Mouse (Mus musculus): ENCODE data around the gene Adrm1. TPM values are rescaled to one million over a fixed set of nuclear protein-coding genes. Genes with fewer than 3 reads are reported as not detected.

Gene Adrm1
- not detected in 2 replicates for polyA plus RNA-seq (2012; ENCODE audit: insufficient read depth, insufficient read length, low replicate concordance, missing spikeins)

DNA sequence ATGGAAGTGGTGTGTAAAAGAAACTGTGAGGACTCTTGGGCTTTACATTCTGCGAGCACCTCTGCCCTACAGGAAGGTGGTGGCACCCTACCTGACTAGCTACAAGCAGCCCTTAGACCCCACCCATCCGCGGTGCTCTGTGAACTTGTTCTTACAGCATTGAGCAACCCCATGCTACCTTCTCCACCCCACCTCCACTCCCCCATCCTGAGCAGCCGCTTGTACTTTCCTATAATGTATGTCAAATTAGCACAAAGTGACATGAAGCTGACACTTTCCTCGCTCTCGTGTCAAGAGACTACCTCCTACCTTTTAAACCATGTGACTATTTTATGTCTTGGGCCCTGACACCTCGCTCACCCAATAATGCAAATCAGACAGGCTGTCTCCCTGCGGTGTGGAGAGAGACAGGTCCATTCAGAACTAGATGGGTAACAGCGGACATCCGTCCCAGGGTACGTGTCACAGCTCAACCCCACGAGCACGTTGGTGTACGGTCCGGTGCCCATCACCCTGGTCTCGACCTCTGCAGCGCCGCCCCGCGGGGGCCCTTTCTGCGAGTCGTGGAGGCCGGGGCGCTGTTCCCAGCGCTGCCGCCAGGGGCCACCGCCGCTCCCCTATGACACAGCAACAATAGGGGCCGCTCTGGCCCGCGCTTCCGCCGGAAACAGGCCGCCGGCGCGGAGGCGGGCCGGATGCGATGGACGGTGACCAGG is at the start of gene Adrm1:
Gene Adrm1, plus strand, starts transcription at position 680 of the 716 bp plus-strand sequence.
- 5% methylated on average over 41 of the region's 41 CpGs for WGBS
- peak within 1 kb of the TSS; percentile 74 for H3K27ac ChIP-seq (ENCODE audit: insufficient read depth, low read depth, low read length)
- peak within 1 kb of the TSS; percentile 97 for H3K4me3 ChIP-seq (ENCODE audit: insufficient read depth, low read depth, low read length)
- H3K4me1 ChIP-seq (ENCODE audit: control insufficient read depth, insufficient read depth, low read length) = peaks cover 25% of the 10 kb centered on the region
- TF ChIP-seq POLR2A (IDR thresholded peaks at IDR 0.05; ENCODE audit: insufficient read depth, low read depth, low read length) = no peak
- peak; percentile 94 for TF ChIP-seq CTCF (IDR thresholded peaks at IDR 0.05; ENCODE audit: insufficient read depth, low read depth, low read length)

DNA sequence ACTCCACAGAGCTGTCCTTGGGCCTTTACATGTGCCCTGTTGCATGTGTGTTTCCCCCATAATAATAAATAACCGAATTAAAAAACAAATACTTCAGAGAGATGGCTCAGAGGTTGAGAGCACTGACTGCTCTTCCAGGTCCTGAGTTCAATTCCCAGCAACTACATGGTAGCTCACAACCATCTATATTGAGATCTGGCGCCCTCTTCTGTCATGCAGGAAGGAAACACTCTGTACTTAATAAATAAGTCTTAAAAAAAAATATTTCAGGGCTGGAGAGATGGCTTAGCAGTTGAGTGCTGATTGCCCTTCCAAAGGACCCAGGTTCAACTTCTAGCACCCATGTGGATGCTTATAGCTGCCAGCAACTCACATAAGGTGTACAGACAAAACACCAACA is 47.1 kb upstream of the Adrm1 start:
- TF ChIP-seq CTCF (IDR thresholded peaks at IDR 0.05; ENCODE audit: insufficient read depth, low read depth, low read length) = no peak
- no peak for TF ChIP-seq POLR2A (IDR thresholded peaks at IDR 0.05; ENCODE audit: insufficient read depth, low read depth, low read length)
- WGBS = 92% methylated on average over 2 of the region's 2 CpGs
- no peak overlapping the region for H3K27ac ChIP-seq (ENCODE audit: insufficient read depth, low read depth, low read length)
- no peak overlapping the region for H3K4me3 ChIP-seq (ENCODE audit: insufficient read depth, low read depth, low read length)
- H3K4me1 ChIP-seq (ENCODE audit: control insufficient read depth, insufficient read depth, low read length) = peaks cover 20% of the 10 kb centered on the region

DNA sequence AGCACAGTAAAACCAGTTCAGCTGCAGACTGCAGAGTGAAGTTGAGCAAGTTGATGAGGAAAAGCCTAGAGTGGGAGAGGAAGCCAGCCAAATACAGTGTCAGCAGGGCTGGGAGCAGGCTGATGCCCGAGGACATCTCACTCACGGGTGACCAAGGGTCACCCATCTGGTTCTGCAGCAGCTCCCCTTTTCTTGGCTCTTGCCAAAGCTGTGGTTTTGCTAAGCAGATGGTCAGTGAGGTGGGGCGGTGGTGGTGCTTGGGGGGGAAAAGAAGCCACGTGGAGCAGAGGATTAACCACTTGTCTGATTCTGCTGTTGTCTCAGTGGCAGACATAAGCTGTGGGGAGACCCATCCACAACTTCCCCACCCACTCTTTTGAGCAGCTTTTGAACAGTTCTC is 45.1 kb upstream of the Adrm1 start:
- Histone ChIP-seq H3K27ac (ENCODE audit: insufficient read depth, low read depth, low read length) (no peak overlapping the region), H3K4me3 (ENCODE audit: insufficient read depth, low read depth, low read length) (no peak overlapping the region), H3K4me1 (ENCODE audit: control insufficient read depth, insufficient read depth, low read length) (peaks cover 16% of the 10 kb centered on the region)
- 14% methylated on average over 4 of the region's 4 CpGs for WGBS
- TF ChIP-seq POLR2A (IDR thresholded peaks at IDR 0.05; ENCODE audit: insufficient read depth, low read depth, low read length) (no peak), CTCF (IDR thresholded peaks at IDR 0.05; ENCODE audit: insufficient read depth, low read depth, low read length) (no peak)

DNA sequence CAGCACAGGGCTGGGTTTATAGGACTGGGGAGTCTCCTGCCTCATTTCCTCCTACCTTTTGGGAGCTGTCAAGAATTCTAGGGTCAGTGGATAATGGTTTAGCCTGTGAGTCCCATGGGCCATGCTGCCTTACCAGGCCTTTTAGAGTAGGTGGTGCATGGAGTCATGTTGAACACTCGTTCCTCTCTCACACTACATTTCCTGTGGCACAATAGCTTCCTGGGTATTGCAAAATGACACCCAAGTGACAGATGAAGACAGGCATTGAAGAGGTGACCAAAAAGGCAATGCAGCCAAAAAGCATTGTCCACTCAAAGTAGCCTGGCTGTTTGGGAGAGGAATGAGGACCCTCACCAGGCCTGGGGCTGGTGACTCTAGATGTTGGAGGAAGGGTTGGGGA is 43.6 kb upstream of the Adrm1 start:
- Histone ChIP-seq H3K4me1 (ENCODE audit: control insufficient read depth, insufficient read depth, low read length) (peaks cover 16% of the 10 kb centered on the region), H3K27ac (ENCODE audit: insufficient read depth, low read depth, low read length) (no peak overlapping the region), H3K4me3 (ENCODE audit: insufficient read depth, low read depth, low read length) (no peak overlapping the region)
- 57% methylated on average over 1 of the region's 1 CpGs for WGBS
- no peak for TF ChIP-seq CTCF (IDR thresholded peaks at IDR 0.05; ENCODE audit: insufficient read depth, low read depth, low read length)
- no peak for TF ChIP-seq POLR2A (IDR thresholded peaks at IDR 0.05; ENCODE audit: insufficient read depth, low read depth, low read length)

DNA sequence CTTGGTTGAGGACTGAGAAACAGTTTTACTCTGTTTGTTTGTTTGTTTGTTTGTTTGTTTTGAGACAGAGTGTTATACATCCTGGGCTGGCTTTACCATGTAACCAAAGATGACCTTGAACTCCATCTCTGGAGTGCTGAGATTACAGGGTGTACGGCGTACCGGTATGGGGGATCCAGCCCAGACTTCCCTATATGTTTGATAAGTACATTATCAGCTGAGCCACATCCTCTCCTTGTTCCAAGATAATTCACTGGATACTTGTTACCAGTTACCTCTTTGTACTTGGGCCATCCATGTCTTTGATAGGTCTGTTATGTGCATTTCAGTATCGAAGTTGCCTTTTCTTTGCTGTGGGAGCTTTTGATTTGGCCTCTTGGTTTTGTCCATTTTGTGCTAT is 38.1 kb upstream of the Adrm1 start:
- WGBS = 93% methylated on average over 4 of the region's 4 CpGs
- TF ChIP-seq CTCF (IDR thresholded peaks at IDR 0.05; ENCODE audit: insufficient read depth, low read depth, low read length) (no peak), POLR2A (IDR thresholded peaks at IDR 0.05; ENCODE audit: insufficient read depth, low read depth, low read length) (no peak)
- no peak overlapping the region for H3K4me3 ChIP-seq (ENCODE audit: insufficient read depth, low read depth, low read length)
- H3K27ac ChIP-seq (ENCODE audit: insufficient read depth, low read depth, low read length) = no peak overlapping the region
- 0 out of 2 replicates have a peak, but pooled peaks cover 2% of the 10 kb centered on the region for H3K4me1 ChIP-seq (ENCODE audit: control insufficient read depth, insufficient read depth, low read length)

DNA sequence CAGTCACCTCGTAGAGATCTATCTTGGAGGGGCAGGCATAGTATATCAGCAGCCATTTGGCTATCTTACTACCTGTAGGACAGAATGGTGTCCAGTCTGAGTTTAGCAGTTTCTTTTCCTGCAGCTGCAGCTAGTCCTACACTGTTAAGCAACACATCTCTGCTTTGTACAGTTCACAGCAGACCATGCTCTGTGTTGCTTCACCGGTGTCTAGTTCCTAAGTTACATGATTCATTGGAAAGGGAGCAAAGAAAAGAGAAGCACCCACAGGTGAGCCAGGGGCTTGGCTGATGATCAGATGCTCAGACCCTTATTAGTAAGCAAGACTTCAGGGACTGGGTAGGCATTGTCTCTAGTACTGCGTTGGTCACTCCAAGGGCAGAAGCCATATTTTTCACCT is 37.4 kb upstream of the Adrm1 start:
- WGBS = 78% methylated on average over 3 of the region's 3 CpGs
- Histone ChIP-seq H3K4me3 (ENCODE audit: insufficient read depth, low read depth, low read length) (no peak overlapping the region), H3K4me1 (ENCODE audit: control insufficient read depth, insufficient read depth, low read length) (0 out of 2 replicates have a peak, but pooled peaks cover 2% of the 10 kb centered on the region), H3K27ac (ENCODE audit: insufficient read depth, low read depth, low read length) (no peak overlapping the region)
- TF ChIP-seq POLR2A (IDR thresholded peaks at IDR 0.05; ENCODE audit: insufficient read depth, low read depth, low read length) = no peak
- TF ChIP-seq CTCF (IDR thresholded peaks at IDR 0.05; ENCODE audit: insufficient read depth, low read depth, low read length) = no peak

DNA sequence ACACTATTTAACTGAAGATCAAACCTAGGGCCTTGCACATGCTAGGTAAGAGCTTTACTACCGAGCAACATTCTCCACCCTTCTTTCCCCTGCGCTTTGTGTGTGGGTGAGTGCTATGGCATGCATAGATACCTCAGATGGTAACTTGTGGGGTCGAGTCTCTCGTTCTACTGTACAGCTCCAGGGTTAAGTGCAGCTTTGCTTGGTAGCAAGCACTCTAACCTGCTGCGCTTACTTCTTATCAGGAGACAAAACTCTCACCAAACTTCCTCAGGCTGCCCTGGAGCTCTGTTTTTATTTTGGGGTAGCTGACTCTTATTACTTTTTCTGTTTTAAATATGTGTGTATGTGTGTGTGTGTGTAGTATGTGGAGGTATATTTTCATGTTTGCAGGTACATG is 35.9 kb upstream of the Adrm1 start:
- H3K4me3 ChIP-seq (ENCODE audit: insufficient read depth, low read depth, low read length) = no peak overlapping the region
- TF ChIP-seq CTCF (IDR thresholded peaks at IDR 0.05; ENCODE audit: insufficient read depth, low read depth, low read length) = no peak
- WGBS = 76% methylated on average over 5 of the region's 5 CpGs
- 0 out of 2 replicates have a peak, but pooled peaks cover 2% of the 10 kb centered on the region for H3K4me1 ChIP-seq (ENCODE audit: control insufficient read depth, insufficient read depth, low read length)
- H3K27ac ChIP-seq (ENCODE audit: insufficient read depth, low read depth, low read length) = no peak overlapping the region

DNA sequence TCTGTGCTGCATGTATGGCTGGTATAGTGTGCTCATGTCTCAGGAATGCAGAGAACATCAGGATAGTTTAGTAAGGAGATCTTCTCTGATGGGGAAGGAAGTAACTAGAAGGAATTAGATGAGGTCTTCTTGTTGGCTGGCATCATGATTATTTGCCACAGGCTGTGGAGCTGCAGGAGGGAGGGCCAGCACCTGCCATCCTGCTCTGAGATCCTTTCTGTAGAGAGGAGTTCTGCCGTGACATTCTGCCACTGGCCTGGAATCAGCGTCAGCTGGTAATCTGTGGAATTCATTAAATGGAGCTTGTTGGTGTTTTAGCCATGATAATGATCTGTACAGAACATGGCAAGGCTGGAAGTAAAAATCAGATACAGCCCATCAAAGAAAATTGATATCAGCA is 25.2 kb upstream of the Adrm1 start:
- no peak for TF ChIP-seq CTCF (IDR thresholded peaks at IDR 0.05; ENCODE audit: insufficient read depth, low read depth, low read length)
- no peak for TF ChIP-seq POLR2A (IDR thresholded peaks at IDR 0.05; ENCODE audit: insufficient read depth, low read depth, low read length)
- no peak overlapping the region for H3K4me3 ChIP-seq (ENCODE audit: insufficient read depth, low read depth, low read length)
- WGBS = 54% methylated on average over 2 of the region's 2 CpGs
- H3K27ac ChIP-seq (ENCODE audit: insufficient read depth, low read depth, low read length) = no peak overlapping the region
- H3K4me1 ChIP-seq (ENCODE audit: control insufficient read depth, insufficient read depth, low read length) = no peaks in the 10 kb centered on the region

DNA sequence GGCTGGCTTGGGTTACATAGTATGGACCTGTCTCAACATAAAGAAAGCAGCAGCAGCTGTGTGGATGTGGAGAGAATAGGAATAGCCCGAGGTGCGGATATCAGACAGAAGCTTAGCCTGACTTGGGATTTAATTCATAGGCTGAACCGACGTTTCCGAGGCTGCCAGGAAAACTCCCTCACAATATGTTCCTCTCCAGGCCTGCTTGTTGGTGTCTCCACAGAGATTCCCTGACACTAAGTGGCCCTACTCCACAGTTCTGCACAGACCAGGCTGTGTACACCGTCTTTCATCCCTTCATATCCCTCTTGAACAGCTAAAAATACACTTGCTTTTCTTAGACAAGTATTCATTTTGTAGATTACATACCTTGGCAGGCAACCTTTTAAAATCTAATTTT is 23.9 kb upstream of the Adrm1 start:
- no peak for TF ChIP-seq CTCF (IDR thresholded peaks at IDR 0.05; ENCODE audit: insufficient read depth, low read depth, low read length)
- no peak overlapping the region for H3K27ac ChIP-seq (ENCODE audit: insufficient read depth, low read depth, low read length)
- WGBS = 48% methylated on average over 6 of the region's 6 CpGs
- no peaks in the 10 kb centered on the region for H3K4me1 ChIP-seq (ENCODE audit: control insufficient read depth, insufficient read depth, low read length)
- no peak overlapping the region for H3K4me3 ChIP-seq (ENCODE audit: insufficient read depth, low read depth, low read length)
